Mouse (Mus musculus): Measurements from ENCODE around the gene 1600015I10Rik. TPM values are rescaled to one million over a fixed set of nuclear protein-coding genes. Genes with fewer than 3 reads are reported as not detected.

1600015I10Rik gene
- not detected for polyA plus RNA-seq (2012; fragmentation: generic; extraction: Trizol)

GRCm38 (mm10) chr6:48929595-48929994 is at the start of gene 1600015I10Rik:
1600015I10Rik (plus strand) TSS chr6:48929895.

GRCm38 (mm10) chr6:48974663-48975062 is 45.0 kb downstream of the 1600015I10Rik start, which contains the start of gene Doxl2:
Doxl2 (plus strand) TSS chr6:48974963.

Other genes with a start within 250 kb of the 1600015I10Rik start
- not detected for gene Gimap4, start 245.3 kb upstream of the 1600015I10Rik start, polyA plus RNA-seq (2012; fragmentation: generic; extraction: Trizol)
- not detected for gene Gimap6, start 221.7 kb upstream of the 1600015I10Rik start, polyA plus RNA-seq (2012; fragmentation: generic; extraction: Trizol)
- gene Gm28053, start 211.3 kb upstream of the 1600015I10Rik start, polyA plus RNA-seq (2012; fragmentation: generic; extraction: Trizol): not detected
- gene Gimap7, start 211.3 kb upstream of the 1600015I10Rik start, polyA plus RNA-seq (2012; fragmentation: generic; extraction: Trizol): not detected
- not detected for gene Gimap1, start 190.8 kb upstream of the 1600015I10Rik start, polyA plus RNA-seq (2012; fragmentation: generic; extraction: Trizol)
- gene Gimap5, start 183.7 kb upstream of the 1600015I10Rik start, polyA plus RNA-seq (2012; fragmentation: generic; extraction: Trizol): not detected
- gene Gimap3, start 159.0 kb upstream of the 1600015I10Rik start, polyA plus RNA-seq (2012; fragmentation: generic; extraction: Trizol): not detected
- gene Tmem176a, start 89.0 kb upstream of the 1600015I10Rik start, polyA plus RNA-seq (2012; fragmentation: generic; extraction: Trizol): 1 to 10 TPM; 1.7 to 8.0 TPM
- 10 to 100 TPM in 1 of 2 experiments, 1 to 10 TPM in 1; 2.1 to 16.5 TPM for gene Tmem176b, start 88.4 kb upstream of the 1600015I10Rik start, polyA plus RNA-seq (2012; fragmentation: generic; extraction: Trizol)
- gene Aoc1, start 57.0 kb upstream of the 1600015I10Rik start, polyA plus RNA-seq (2012; fragmentation: generic; extraction: Trizol): under 1 TPM in 1 of 2 experiments, not detected in 1; 0.01 TPM
- not detected for gene Doxl2, start 45.1 kb downstream of the 1600015I10Rik start, polyA plus RNA-seq (2012; fragmentation: generic; extraction: Trizol)
- gene Svs1, start 57.0 kb downstream of the 1600015I10Rik start, polyA plus RNA-seq (2012; fragmentation: generic; extraction: Trizol): not detected
- 1 to 10 TPM; 1.0 to 1.5 TPM for gene Gpnmb, start 106.7 kb downstream of the 1600015I10Rik start, polyA plus RNA-seq (2012; fragmentation: generic; extraction: Trizol)
- gene Malsu1, start 143.9 kb downstream of the 1600015I10Rik start, polyA plus RNA-seq (2012; fragmentation: generic; extraction: Trizol): 10 to 100 TPM; 18.3 to 18.5 TPM